Mouse (Mus musculus) midbrain, postnatal 0 days (tissue): ENCODE results near the gene Cdkn2aip. TPM values are rescaled to one million over a fixed set of nuclear protein-coding genes. Genes with fewer than 3 reads are reported as not detected.

Experiments used
- ATAC-seq: fragments of 200-750 bp; cut with Nextera tagmentation; 2 replicates; pipeline ENCODE4 v1.8.0; 2017; ENCODE audit warnings: moderate number of reproducible peaks, mild to moderate bottlenecking, moderate TSS enrichment, moderate library complexity; ENCODE audit not compliant: low FRiP score
- DNase-seq: peaks from one replicate; pipeline ENCODE4 v3.0.0-alpha.2; 2015; ENCODE audit warnings: low spot score
- H3K27ac ChIP-seq: fragments of 300-500 bp; sonication (generic); 2 replicates; pipeline ENCODE4 v1.5.1; 2014; ENCODE audit warnings: low read depth, mild to moderate bottlenecking, low read length, mixed read lengths
- H3K27me3 ChIP-seq: fragments of 300-500 bp; sonication (generic); 2 replicates; pipeline ENCODE4 v1.6.1; 2014; ENCODE audit warnings: low read length, control low read depth, mixed read lengths; ENCODE audit not compliant: insufficient read depth
- H3K36me3 ChIP-seq: fragments of 300-500 bp; sonication (generic); 2 replicates; pipeline ENCODE4 v1.6.1; 2014; ENCODE audit warnings: low read length, control low read depth, mixed read lengths; ENCODE audit not compliant: insufficient read depth
- H3K4me1 ChIP-seq: fragments of 300-500 bp; sonication (generic); 2 replicates; pipeline ENCODE4 v1.6.1; 2014; ENCODE audit warnings: mild to moderate bottlenecking, control low read depth, antibody characterized with exemption, low read length, mixed read lengths; ENCODE audit not compliant: insufficient read depth
- H3K4me2 ChIP-seq: fragments of 300-500 bp; sonication (generic); 2 replicates; pipeline ENCODE4 v1.6.1; 2014; ENCODE audit warnings: low read depth, mild to moderate bottlenecking, low read length, mixed read lengths; ENCODE audit not compliant: poor library complexity, severe bottlenecking
- H3K4me3 ChIP-seq: fragments of 300-500 bp; sonication (generic); 2 replicates; pipeline ENCODE4 v1.5.1; 2014; ENCODE audit warnings: low read depth, mild to moderate bottlenecking, low read length, moderate library complexity
- H3K9ac ChIP-seq: fragments of 300-500 bp; sonication (generic); replicated peaks from 2 replicates; pipeline ENCODE4 v1.6.1; 2014; ENCODE audit warnings: mild to moderate bottlenecking, low read length, moderate library complexity, mixed read lengths; ENCODE audit not compliant: poor library complexity, severe bottlenecking
- H3K9me3 ChIP-seq: fragments of 300-500 bp; sonication (generic); 2 replicates; pipeline ENCODE4 v1.6.1; 2016; ENCODE audit warnings: low read length, control low read depth
- CTCF ChIP-seq: IDR thresholded peaks from 2 replicates; pipeline ENCODE4 v1.5.1; 2016; ENCODE audit warnings: antibody characterized with exemption, mild to moderate bottlenecking
- WGBS: fragments of 180-500 bp; shearing (Covaris S2); extraction: QIAGEN DNeasy Blood & Tissue Kit; methylation state at CpG from one replicate; pipeline ENCODE4 v1.1.7; 2014; 5-methylcytosine and 5-hydroxymethylcytosine counted together
- polyA plus RNA-seq: library from polyadenylated mRNA; unstranded; fragments of >200 nt; fragmentation: Nextera tagmentation; extraction: Ambion mirVana; gene quantifications from 2 replicates; pipeline ENCODE4 v1.2.1, GENCODE M21; 2015
- total RNA-seq: library from RNA; depleted of rRNA; stranded (reverse); fragments of >200 nt; gene quantifications from 2 replicates; pipeline ENCODE4 v1.2.3, GENCODE M21; 2014

The Cdkn2aip gene
- total and polyA plus RNA-seq, 2 experiments from 2014 or later = 19.9 to 23.3 TPM

- DNase-seq (peak; percentile 87), ATAC-seq (no peak)
- Histone ChIP-seq H3K4me3 (no peak overlapping the region), H3K4me1 (no peaks in the 10 kb centered on the region), H3K9ac (no peak overlapping the region), H3K9me3 (no peaks in the 10 kb centered on the region), H3K27me3 (peaks cover 3% of the 10 kb centered on the region; the same call in 1 of the 2 replicates), H3K27ac (no peak overlapping the region), H3K36me3 (no peaks in the 10 kb centered on the region), H3K4me2 (no peak overlapping the region)
- 8% methylated on average over 2 of the region's 2 CpGs for WGBS
- peak; percentile 92 for TF ChIP-seq CTCF
Observed at GRCm38 (mm10) chr8:47693119-47693518, 20.6 kb downstream of the Cdkn2aip start.

GRCm38 (mm10) chr8:47691831-47692230 lies 21.9 kb downstream of the Cdkn2aip start:
- H3K27ac ChIP-seq = no peak overlapping the region
- 70% methylated on average over 9 of the region's 10 CpGs for WGBS
- no peaks in the 10 kb centered on the region for H3K36me3 ChIP-seq
- DNase-seq (no peak), ATAC-seq (no peak)
- TF ChIP-seq CTCF = no peak
- H3K4me3 ChIP-seq = no peak overlapping the region
- H3K9me3 ChIP-seq = no peaks in the 10 kb centered on the region
- H3K4me1 ChIP-seq = no peaks in the 10 kb centered on the region
- no peak overlapping the region for H3K4me2 ChIP-seq
- no peak overlapping the region for H3K9ac ChIP-seq
- H3K27me3 ChIP-seq = peaks cover 3% of the 10 kb centered on the region; the same call in 1 of the 2 replicates

GRCm38 (mm10) chr8:47691303-47691702 lies 22.4 kb downstream of the Cdkn2aip start:
- no peak overlapping the region for H3K4me2 ChIP-seq
- no peak for DNase-seq
- H3K4me1 ChIP-seq = no peaks in the 10 kb centered on the region
- WGBS = 35% methylated on average over 7 of the region's 7 CpGs
- no peak for TF ChIP-seq CTCF
- no peaks in the 10 kb centered on the region for H3K9me3 ChIP-seq
- no peak overlapping the region for H3K4me3 ChIP-seq
- peaks cover 3% of the 10 kb centered on the region; the same call in 1 of the 2 replicates for H3K27me3 ChIP-seq
- ATAC-seq = no peak
- no peaks in the 10 kb centered on the region for H3K36me3 ChIP-seq
- H3K27ac ChIP-seq = no peak overlapping the region
- no peak overlapping the region for H3K9ac ChIP-seq

GRCm38 (mm10) chr8:47690674-47691078 lies 23.1 kb downstream of the Cdkn2aip start:
- no peak for DNase-seq
- H3K9ac ChIP-seq = no peak overlapping the region

GRCm38 (mm10) chr8:47689704-47690326 lies 23.9 kb downstream of the Cdkn2aip start:
- Histone ChIP-seq H3K4me3 (no peak overlapping the region), H3K4me1 (no peaks in the 10 kb centered on the region), H3K27me3 (peaks cover 3% of the 10 kb centered on the region; the same call in 1 of the 2 replicates), H3K9ac (no peak overlapping the region), H3K4me2 (no peak overlapping the region), H3K36me3 (no peaks in the 10 kb centered on the region), H3K27ac (no peak overlapping the region), H3K9me3 (no peaks in the 10 kb centered on the region)
- TF ChIP-seq CTCF = peak; percentile 54
- peak; percentile 42 for DNase-seq
- no peak for ATAC-seq
- WGBS = 55% methylated on average over 12 of the region's 12 CpGs

More at GRCm38 (mm10) chr8:47690674-47691078, 23.1 kb downstream of the Cdkn2aip start:
- peaks cover 3% of the 10 kb centered on the region; the same call in 1 of the 2 replicates for H3K27me3 ChIP-seq
- no peak overlapping the region for H3K27ac ChIP-seq
- no peak for TF ChIP-seq CTCF
- peak overlapping the region; percentile 38 for H3K4me2 ChIP-seq
- no peaks in the 10 kb centered on the region for H3K36me3 ChIP-seq
- ATAC-seq = no peak
- WGBS = 2% methylated on average over 16 of the region's 16 CpGs
- peak overlapping the region; percentile 12; the same call in 1 of the 2 replicates for H3K4me3 ChIP-seq
- H3K4me1 ChIP-seq = no peaks in the 10 kb centered on the region
- no peaks in the 10 kb centered on the region for H3K9me3 ChIP-seq

- Histone ChIP-seq H3K4me1 (no peaks in the 10 kb centered on the region), H3K27ac (no peak overlapping the region), H3K27me3 (no peaks in the 10 kb centered on the region), H3K9ac (no peak overlapping the region), H3K9me3 (no peaks in the 10 kb centered on the region), H3K4me2 (no peak overlapping the region), H3K36me3 (no peaks in the 10 kb centered on the region), H3K4me3 (no peak overlapping the region)
- no peak for TF ChIP-seq CTCF
- ATAC-seq = no peak
- WGBS = 81% methylated on average over 5 of the region's 5 CpGs
- DNase-seq = no peak
Observed at GRCm38 (mm10) chr8:47684441-47684840, 29.3 kb downstream of the Cdkn2aip start.
